Mouse (Mus musculus): ENCODE results near the gene BC061212. TPM values are rescaled to one million over a fixed set of nuclear protein-coding genes. Genes with fewer than 3 reads are reported as not detected.

Gene BC061212
- polyA plus RNA-seq (2015; fragmentation: Illumina TruSeq; extraction: RNeasy Lipid Tissue Mini Kit (QIAGEN cat#74804); ENCODE audit: low read depth, low replicate concordance) = not detected

DNA sequence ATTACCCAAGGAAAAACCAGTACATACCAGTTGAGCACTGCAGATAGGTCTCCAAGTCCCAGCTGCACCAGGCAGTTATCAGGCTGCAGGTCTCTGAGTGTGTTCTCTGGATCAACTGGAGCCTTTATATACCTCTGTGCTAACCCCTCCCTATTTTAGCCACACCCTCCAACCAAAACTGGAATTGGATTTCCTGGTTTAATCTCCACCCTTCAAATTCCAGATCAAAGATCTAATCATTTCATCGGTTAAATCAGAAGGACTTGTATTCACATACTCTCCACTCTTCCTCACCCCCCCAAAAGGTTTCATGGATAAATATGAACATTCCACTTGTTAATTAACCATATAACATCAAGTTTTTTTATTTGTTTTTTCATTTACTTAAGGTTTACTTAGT is at the start of gene BC061212:
BC061212 (minus strand) TSS at position 101 of the 400 bp plus-strand sequence.

GRCm38 (mm10) chr5:94076085-94076484 is 5.7 kb upstream of the BC061212 start, which contains the start of gene Gm6351:
TSS of gene Gm6351 (plus strand) at chr5:94076385.

Other genes with a start within 250 kb of the BC061212 start
- not detected for gene Gm7792, start 226.8 kb downstream of the BC061212 start, polyA plus RNA-seq (2015; fragmentation: Illumina TruSeq; extraction: RNeasy Lipid Tissue Mini Kit (QIAGEN cat#74804); ENCODE audit: low read depth, low replicate concordance)
- gene Gm16429, start 141.5 kb downstream of the BC061212 start, polyA plus RNA-seq (2015; fragmentation: Illumina TruSeq; extraction: RNeasy Lipid Tissue Mini Kit (QIAGEN cat#74804); ENCODE audit: low read depth, low replicate concordance) = not detected
- not detected for gene Gm6351, start 5.8 kb upstream of the BC061212 start, polyA plus RNA-seq (2015; fragmentation: Illumina TruSeq; extraction: RNeasy Lipid Tissue Mini Kit (QIAGEN cat#74804); ENCODE audit: low read depth, low replicate concordance)
- not detected for gene Gm3106, start 147.5 kb upstream of the BC061212 start, polyA plus RNA-seq (2015; fragmentation: Illumina TruSeq; extraction: RNeasy Lipid Tissue Mini Kit (QIAGEN cat#74804); ENCODE audit: low read depth, low replicate concordance)
- gene A430089I19Rik, start 236.3 kb upstream of the BC061212 start, polyA plus RNA-seq (2015; fragmentation: Illumina TruSeq; extraction: RNeasy Lipid Tissue Mini Kit (QIAGEN cat#74804); ENCODE audit: low read depth, low replicate concordance) = not detected
- not detected for gene Gm6502, start 243.9 kb upstream of the BC061212 start, polyA plus RNA-seq (2015; fragmentation: Illumina TruSeq; extraction: RNeasy Lipid Tissue Mini Kit (QIAGEN cat#74804); ENCODE audit: low read depth, low replicate concordance)

All from brain, adult 10 weeks (tissue).